Mouse (Mus musculus): ENCODE results near the gene Uox.

Gene Uox

DNA sequence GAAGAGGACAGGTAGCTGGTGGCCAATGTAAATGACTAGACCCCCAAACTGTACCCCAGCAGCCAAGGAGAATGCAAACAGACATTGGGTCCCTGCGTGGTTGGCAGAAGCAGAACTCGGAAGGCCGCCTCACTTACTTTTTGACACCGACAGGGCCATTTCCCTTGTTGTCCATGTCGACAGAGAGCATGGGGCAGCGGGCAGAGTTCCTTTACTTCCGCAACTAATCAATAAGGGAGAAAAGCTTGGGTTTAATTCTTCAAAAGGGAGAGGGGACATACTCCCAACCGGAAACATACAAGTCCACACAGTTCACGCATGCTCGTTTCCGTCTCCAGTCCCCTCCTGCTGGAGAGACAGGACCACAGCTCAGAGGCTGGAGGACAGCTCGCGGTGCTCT, 110.4 kb downstream of the Uox start:
- DNase-seq (ENCODE audit: low read depth in 1 of 2, low spot score in 2 of 2): no peak

DNA sequence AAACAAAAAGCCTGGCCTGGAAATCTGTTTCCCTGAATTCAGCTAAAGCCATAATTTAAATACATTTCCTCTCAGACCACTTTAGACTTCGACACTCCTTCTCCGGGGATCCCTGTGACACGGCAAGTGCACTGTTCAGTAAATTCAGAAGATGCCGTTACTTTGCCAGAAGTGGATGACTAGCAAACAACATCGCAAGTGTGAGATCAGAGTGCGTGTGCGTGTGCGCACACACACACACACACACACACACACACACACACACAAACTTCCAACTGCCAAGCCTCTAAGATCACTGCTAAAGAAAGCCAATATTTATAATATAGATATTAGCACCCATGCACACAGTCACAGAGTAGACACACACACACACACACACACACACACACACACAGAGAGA, 111.5 kb downstream of the Uox start:
- DNase-seq (ENCODE audit: low read depth in 1 of 2, low spot score in 2 of 2): no peak

All from monocyte, adult 2 months (primary cell).